Mouse (Mus musculus): ENCODE data around the gene Purb.
"Not testable (repeated sequence)": the region's sequence is repeated elsewhere in the genome, so short reads cannot be mapped to it uniquely, and the experiment has no call there.

Gene Purb

DNA sequence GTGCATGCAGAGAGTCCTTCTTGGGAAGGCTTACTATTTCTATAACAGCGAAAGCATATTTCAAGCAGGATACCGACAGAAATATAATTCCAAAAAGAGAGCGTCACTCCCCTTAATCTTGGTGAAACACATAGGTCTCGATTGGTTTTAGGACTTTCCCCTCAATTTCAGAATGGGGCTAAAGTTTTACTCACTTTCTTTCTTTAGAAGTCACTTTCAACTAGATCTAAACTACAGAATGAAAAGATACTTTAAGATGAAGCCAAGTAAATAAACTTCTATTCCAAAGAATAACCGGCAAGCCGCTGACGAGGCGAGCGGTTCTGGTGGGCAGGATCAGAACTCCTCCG is 32.0 kb downstream of the Purb start:
- DNase-seq, result no peak

DNA sequence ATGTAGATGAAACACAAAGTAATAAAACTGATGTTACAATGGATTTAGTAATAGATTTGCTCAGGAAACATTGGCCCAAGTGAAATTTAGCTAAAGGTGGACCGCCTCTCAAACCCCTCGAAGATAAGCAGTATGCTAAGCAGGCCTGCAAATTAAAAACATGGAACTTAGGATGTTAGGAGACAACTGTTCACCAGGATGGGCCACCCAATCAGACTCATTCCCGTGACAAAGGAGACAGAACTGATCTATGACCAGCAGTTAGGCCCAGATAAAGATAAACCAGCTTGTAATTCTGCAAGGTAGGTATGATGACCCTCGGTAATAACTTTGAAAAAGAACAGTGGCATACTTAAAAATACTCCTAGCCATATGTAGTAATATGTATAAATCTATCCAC is 32.6 kb downstream of the Purb start:
- DNase-seq, result no peak

DNA sequence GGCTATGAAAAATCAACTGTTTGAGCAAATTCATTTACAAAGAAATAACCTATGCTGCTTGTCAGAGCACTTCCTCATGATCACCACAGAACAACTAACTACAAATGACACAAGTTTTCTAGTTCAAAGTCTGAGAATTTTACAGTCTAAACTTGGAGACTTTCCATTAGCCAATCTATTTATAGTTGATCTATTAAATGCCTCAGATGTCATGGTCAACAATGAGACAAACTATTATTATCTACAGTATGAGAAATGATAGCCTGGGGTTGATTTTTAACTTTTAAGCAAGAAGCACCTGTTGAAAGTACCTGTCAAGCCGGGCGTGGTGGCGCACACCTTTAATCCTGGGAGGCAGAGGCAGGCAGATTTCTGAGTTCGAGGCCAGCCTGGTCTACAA is 33.2 kb downstream of the Purb start:
- DNase-seq, result peak; percentile 17

DNA sequence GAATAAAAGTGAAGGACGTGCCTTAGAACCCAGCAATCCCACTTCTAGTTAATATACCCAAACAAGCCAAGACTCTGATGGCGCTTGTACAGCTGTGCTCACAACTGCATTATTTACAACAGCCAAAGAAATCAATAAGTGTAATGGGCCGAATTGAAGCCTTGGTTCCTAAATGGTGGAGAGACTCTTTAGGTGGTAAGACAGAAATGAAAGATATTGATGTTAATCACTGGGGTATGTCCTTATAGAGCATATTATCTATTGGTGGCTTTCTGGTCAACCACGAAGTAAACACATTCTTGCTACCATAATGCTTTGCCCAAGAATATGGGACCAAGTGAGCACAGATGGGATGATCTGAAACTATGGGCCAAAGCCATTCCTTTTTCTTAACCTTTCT is 35.5 kb downstream of the Purb start:
- no peak for DNase-seq

DNA sequence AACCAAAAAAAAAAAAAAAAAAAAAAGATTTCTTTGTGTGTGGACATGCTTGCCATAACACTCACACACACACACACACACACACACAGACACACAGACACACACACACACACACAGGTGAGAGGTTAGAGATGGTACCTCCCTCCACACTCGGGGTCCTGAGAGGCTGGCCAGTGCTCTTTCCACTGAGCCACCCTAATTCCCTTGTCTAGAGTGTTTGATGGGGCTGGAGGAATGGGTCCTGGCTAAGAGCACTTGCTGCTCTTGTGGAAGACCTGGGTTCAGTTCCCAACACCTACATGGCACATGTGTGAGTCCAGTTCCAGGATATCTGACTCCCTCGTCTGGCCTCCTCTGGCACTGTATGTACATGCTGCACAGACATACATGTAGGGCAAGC is 38.0 kb downstream of the Purb start:
- DNase-seq, result no peak

DNA sequence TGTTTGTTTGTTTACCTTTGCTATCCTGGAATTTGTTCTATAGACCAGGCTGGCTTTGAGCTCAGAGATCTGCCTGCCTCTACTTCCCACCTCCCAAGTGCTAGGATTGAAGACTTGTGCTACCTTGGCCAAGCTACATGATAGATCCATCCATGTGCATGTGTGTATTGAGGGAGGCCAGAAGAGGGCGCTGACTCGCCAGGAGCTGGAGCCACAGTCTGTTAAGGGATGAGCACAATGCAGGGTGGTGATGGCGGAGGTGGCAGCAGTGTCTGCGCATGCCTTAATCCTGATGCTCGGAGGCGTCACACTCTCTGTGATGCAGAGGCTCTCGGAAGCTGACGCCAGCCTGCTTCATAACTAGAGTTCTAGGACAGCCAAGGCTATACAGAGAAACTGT is 39.3 kb downstream of the Purb start:
- peak; percentile 53 for DNase-seq

DNA sequence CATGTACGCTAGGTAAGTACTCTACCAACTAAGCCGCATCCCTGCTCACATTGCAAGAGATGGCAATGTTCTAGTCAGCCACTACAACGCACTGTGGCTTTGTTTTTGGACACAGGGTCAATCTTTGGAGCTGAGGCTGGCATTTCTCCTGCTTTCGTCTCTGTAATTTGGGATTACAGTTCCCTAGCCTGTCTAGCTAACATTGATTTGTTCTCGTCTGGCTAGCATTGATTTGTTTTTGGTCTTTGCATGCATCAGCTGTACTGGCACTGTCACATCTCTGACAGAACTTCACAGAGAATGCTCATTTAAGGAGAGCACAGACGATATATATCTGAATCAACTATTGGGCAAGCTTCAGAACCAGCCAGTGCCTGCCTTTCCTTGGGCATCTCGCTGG is 45.5 kb downstream of the Purb start:
- no peak for DNase-seq

DNA sequence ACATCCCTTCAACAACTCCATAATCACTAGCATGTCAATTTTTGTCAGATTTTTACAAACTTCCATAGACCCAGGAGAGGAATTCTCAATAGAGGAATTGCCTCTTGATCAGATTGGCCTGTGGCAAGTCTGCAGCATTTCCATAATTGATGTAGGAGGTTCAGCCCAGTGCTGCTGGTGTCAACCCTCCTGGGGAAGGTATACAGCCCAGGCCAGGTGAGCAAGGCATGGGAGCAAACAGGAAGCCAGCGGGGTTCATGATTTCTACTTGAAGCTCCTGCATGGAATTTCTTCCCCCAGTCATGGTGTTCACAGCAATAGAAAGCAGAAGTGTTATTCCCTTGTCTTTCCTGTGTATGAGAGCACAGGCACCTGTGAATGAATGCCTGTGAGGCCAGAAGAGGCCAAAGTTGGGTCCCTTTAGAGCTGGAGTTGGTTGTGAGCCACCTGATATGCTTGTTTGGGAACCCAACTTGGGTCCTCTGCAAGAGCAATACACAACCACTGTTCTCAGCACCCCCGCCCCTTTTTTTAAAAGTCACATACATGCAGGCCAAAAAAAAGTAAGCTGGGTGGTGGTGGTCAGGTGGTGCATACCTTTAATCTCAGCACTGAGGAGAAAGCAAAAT is 54.9 kb downstream of the Purb start:
- DNase-seq, result no peak

DNA sequence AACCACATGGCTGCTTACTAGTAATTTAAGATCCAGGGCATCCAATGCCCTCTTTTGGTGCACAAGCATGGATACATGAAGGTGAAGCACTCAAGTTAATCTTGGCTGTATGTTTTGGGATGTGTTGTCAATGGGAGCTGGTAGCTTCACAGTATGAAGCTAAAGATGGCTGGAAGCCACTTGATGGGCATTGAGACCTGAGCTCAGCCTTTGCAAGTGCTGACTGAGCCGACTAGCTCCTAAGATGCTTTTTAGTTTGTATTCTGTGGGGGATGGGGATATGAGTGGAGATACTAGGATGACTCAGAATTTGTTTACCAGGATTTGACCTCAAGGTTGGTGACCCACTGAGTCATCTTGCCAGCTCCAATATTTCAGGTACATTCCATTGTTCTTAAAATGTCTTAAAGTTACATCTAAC is 55.4 kb downstream of the Purb start:
- no peak for DNase-seq

DNA sequence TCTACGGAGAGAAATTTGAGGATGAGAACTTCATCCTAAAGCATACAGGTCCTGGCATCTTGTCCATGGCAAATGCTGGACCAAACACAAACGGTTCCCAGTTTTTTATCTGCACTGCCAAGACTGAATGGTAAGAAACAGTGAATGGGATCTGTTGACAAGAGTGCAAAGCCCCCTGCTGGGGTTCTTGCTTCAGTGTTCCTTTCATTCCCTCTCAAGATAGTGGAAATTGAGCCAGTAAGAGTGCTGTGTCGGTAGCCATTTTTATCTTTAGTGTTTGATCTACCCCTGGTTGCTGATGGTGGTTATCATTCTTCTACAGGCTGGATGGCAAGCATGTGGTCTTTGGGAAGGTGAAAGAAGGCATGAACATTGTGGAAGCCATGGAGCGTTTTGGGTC is 56.6 kb downstream of the Purb start:
- DNase-seq, result not testable (repeated sequence)

DNA sequence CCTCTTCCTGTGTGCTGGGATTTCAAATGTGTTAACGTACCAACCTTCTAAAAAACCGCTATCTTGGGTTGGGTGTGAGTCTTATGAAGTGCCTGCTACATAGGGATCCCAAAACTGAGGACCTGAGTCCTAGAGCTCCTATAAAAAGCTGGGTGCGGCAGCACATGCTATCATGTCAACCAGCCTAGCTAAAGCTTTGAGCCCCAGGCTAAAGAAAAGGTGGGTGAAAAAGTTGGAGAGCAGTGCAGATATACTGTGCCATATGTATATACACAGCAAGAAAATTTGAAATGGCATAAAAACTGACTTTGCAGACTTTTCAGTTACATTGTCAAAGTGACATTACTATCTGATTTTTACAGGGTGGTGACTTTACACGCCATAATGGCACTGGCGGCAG is 57.0 kb downstream of the Purb start:
- DNase-seq, result no peak
